Mouse (Mus musculus) ES-Bruce4 (cell line): ENCODE data around the gene Lrrc63. TPM values are rescaled to one million over a fixed set of nuclear protein-coding genes. Genes with fewer than 3 reads are reported as not detected.

Experiments
- H3K27ac ChIP-seq: 2 replicates; pipeline ENCODE4 v1.5.1; 2012; ENCODE audit warnings: low read length, inconsistent platforms; ENCODE audit not compliant: insufficient read depth
- H3K27me3 ChIP-seq: 2 replicates; pipeline ENCODE4 v1.6.1; 2012; ENCODE audit warnings: mild to moderate bottlenecking, low read length, inconsistent platforms; ENCODE audit not compliant: control insufficient read depth, poor library complexity, insufficient read depth, severe bottlenecking
- H3K36me3 ChIP-seq: 2 replicates; pipeline ENCODE4 v1.6.1; 2012; ENCODE audit warnings: inconsistent platforms, mild to moderate bottlenecking, low read length, moderate library complexity; ENCODE audit not compliant: control insufficient read depth, poor library complexity, insufficient read depth, severe bottlenecking
- H3K4me1 ChIP-seq: one replicate; pipeline ENCODE4 v1.8.1; 2011; ENCODE audit warnings: low read length; ENCODE audit not compliant: control insufficient read depth, insufficient read depth
- H3K4me3 ChIP-seq: 2 replicates; pipeline ENCODE4 v1.5.1; 2011; ENCODE audit warnings: low read depth, mild to moderate bottlenecking, low read length
- H3K9ac ChIP-seq: 2 replicates; pipeline ENCODE4 v1.6.1; 2012; ENCODE audit warnings: low read depth, mild to moderate bottlenecking, inconsistent platforms; ENCODE audit not compliant: poor library complexity, severe bottlenecking
- H3K9me3 ChIP-seq: replicated peaks from 2 replicates; pipeline ENCODE4 v1.6.1; 2012; ENCODE audit warnings: mild to moderate bottlenecking, low read length, inconsistent platforms; ENCODE audit not compliant: control insufficient read depth, poor library complexity, insufficient read depth, severe bottlenecking
- CTCF ChIP-seq: IDR thresholded peaks from one replicate; pipeline ENCODE4 v1.8.1; 2011; ENCODE audit warnings: low read depth, low read length
- EP300 ChIP-seq: IDR thresholded peaks from 2 replicates; pipeline ENCODE4 v1.6.1; 2011; ENCODE audit warnings: low read depth, low read length; ENCODE audit not compliant: insufficient read depth
- POLR2A ChIP-seq: IDR thresholded peaks from one replicate; pipeline ENCODE4 v1.8.1; 2011; ENCODE audit warnings: low read length; ENCODE audit not compliant: insufficient read depth
- polyA plus RNA-seq: library from polyadenylated mRNA; stranded (reverse); fragments of >200 nt; gene quantifications from 2 replicates; pipeline ENCODE4 v1.2.4, GENCODE M21; 2011; ENCODE audit warnings: low read depth; ENCODE audit not compliant: missing spikeins, insufficient read depth, insufficient read length

Gene Lrrc63
- polyA plus RNA-seq, 1 experiment: not detected

GRCm38 (mm10) chr14:75056861-75057431 lies 73.7 kb downstream of the Lrrc63 start:
- H3K27me3 ChIP-seq: no peaks in the 10 kb centered on the region
- no peak overlapping the region for H3K9ac ChIP-seq
- no peak overlapping the region for H3K4me3 ChIP-seq
- H3K4me1 ChIP-seq: no peaks in the 10 kb centered on the region
- H3K36me3 ChIP-seq: no peaks in the 10 kb centered on the region
- H3K9me3 ChIP-seq: no peaks in the 10 kb centered on the region
- no peak overlapping the region for H3K27ac ChIP-seq
- no peak for TF ChIP-seq EP300
- TF ChIP-seq POLR2A: no peak
- TF ChIP-seq CTCF: no peak

GRCm38 (mm10) chr14:75054455-75055343 lies 76.0 kb downstream of the Lrrc63 start:
- Histone ChIP-seq H3K9ac (no peak overlapping the region), H3K4me1 (no peaks in the 10 kb centered on the region), H3K9me3 (no peaks in the 10 kb centered on the region), H3K27me3 (no peaks in the 10 kb centered on the region), H3K27ac (no peak overlapping the region), H3K4me3 (no peak overlapping the region), H3K36me3 (no peaks in the 10 kb centered on the region)
- TF ChIP-seq EP300: no peak
- TF ChIP-seq POLR2A: no peak
- TF ChIP-seq CTCF: no peak

DNA sequence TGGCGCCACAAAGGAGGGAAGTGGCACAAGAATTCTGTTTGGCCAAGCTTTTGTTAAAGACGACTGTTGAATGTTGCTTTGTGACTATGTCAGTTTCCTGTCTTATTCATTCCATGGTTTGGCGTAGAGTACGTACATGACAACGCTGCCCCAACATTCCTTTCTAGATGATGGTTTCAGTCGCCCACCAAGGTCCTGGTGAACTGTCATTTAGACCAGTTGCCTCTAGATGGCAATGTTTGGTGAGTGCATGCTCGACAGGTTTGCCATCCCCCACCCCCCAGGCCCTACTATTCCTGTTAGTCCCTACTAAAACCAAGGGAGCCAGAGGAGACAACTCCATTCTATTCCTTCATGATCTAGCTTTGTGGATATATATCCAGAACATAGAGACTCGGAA lies 78.2 kb downstream of the Lrrc63 start:
- Histone ChIP-seq H3K27me3 (no peaks in the 10 kb centered on the region), H3K36me3 (no peaks in the 10 kb centered on the region), H3K27ac (no peak overlapping the region), H3K4me3 (no peak overlapping the region), H3K9ac (no peak overlapping the region), H3K9me3 (no peaks in the 10 kb centered on the region), H3K4me1 (no peaks in the 10 kb centered on the region)
- no peak for TF ChIP-seq EP300
- TF ChIP-seq CTCF: peak; percentile 40
- TF ChIP-seq POLR2A: no peak

- no peaks in the 10 kb centered on the region for H3K36me3 ChIP-seq
- TF ChIP-seq EP300 (no peak), POLR2A (no peak), CTCF (no peak)
- no peak overlapping the region for H3K9ac ChIP-seq
- H3K9me3 ChIP-seq: no peaks in the 10 kb centered on the region
- H3K4me3 ChIP-seq: no peak overlapping the region
- H3K27ac ChIP-seq: no peak overlapping the region
- no peaks in the 10 kb centered on the region for H3K27me3 ChIP-seq
- H3K4me1 ChIP-seq: no peaks in the 10 kb centered on the region
These were observed 85.5 kb downstream of the Lrrc63 start for GRCm38 (mm10) chr14:75045184-75045583.

DNA sequence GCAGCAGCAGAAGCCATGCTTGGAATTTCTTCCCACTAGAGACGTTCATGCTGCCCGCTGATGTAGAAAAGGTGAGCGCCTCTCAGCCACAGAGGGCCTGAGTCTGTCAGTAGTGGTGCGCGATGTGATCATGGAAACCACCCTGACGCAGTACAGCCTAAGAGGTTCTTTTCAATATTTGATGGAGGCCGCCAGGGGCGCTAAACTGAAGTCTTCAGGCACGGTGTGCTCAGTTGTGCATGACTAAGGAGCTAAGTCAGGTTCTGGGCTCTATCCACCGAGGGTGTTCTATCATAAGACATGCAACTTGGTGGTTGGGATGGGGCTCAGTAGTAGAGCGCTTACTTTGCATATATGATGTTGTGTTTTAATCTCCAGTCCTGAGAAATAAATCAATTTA lies 95.2 kb downstream of the Lrrc63 start:
- no peaks in the 10 kb centered on the region for H3K36me3 ChIP-seq
- H3K9me3 ChIP-seq: no peaks in the 10 kb centered on the region
- no peak overlapping the region for H3K4me3 ChIP-seq
- no peak overlapping the region for H3K9ac ChIP-seq
- no peak overlapping the region for H3K27ac ChIP-seq
- H3K27me3 ChIP-seq: 0 out of 2 replicates have a peak, but pooled peaks cover 2% of the 10 kb centered on the region
- no peaks in the 10 kb centered on the region for H3K4me1 ChIP-seq
- TF ChIP-seq POLR2A: no peak
- TF ChIP-seq EP300: no peak
- peak; percentile 34 for TF ChIP-seq CTCF

Other genes with a start within 250 kb of the Lrrc63 start
- 16.2 and 17.0 TPM in 2 replicates for gene Lrch1, start 183.0 kb downstream of the Lrrc63 start, polyA plus RNA-seq
- not detected in 2 replicates for gene Rubcnl, start 114.9 kb downstream of the Lrrc63 start, polyA plus RNA-seq
- gene Lcp1, start 220 bp upstream of the Lrrc63 start, polyA plus RNA-seq: 2.0 and 2.5 TPM in 2 replicates
- not detected in 2 replicates for gene Cpb2, start 111.4 kb upstream of the Lrrc63 start, polyA plus RNA-seq
- gene Zc3h13, start 153.5 kb upstream of the Lrrc63 start, polyA plus RNA-seq: 41.9 and 42.5 TPM in 2 replicates